Mouse (Mus musculus): ENCODE results near the gene Myl4. TPM values are rescaled to one million over a fixed set of nuclear protein-coding genes. Genes with fewer than 3 reads are reported as not detected.
"Not testable (repeated sequence)": the region's sequence is repeated elsewhere in the genome, so short reads cannot be mapped to it uniquely, and the experiment has no call there.

Myl4 gene
- polyA plus RNA-seq, 1 experiment from 2014 or later = 9.4 TPM

DNA sequence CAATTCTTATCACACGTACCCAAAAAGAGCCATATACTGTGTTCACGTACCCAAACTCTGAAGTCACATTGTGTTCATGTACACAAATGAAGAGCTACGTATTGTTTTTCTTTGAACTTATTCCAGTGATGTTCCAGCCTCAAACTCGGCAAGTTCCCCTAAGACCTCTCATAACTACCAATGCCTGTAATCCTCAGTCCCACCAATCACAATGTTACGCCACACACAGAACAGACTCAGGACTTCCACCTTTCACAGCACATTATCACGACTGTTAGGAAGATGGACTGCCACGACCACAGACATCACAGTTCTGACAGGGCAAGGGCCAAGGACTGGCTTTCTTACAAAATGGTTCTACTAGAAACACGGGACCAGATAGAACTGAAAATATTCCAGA is 20.1 kb downstream of the Myl4 start:
- not testable (repeated sequence) for DNase-seq (ENCODE audit: low spot score)

DNA sequence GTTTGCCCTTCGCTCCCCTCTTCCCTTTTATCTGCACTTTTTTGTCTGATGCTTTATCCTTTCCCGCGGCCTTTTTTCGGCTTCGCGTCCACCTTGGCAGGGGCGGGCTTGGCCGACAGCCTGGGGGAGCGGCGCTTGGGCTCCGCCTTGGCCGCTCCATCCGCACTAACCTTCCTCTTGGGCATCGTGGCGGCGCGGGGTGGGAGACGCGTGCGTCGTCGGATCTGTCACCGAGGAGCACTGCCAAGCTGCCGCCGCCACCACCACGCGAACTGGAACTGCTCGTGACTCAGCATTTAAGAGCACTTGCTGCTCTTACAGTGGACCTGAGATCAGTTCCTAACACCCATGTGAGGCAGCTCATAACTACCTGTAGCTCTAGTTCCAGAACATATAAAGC is 20.9 kb downstream of the Myl4 start:
- DNase-seq (ENCODE audit: low spot score) = peak; percentile 31

DNA sequence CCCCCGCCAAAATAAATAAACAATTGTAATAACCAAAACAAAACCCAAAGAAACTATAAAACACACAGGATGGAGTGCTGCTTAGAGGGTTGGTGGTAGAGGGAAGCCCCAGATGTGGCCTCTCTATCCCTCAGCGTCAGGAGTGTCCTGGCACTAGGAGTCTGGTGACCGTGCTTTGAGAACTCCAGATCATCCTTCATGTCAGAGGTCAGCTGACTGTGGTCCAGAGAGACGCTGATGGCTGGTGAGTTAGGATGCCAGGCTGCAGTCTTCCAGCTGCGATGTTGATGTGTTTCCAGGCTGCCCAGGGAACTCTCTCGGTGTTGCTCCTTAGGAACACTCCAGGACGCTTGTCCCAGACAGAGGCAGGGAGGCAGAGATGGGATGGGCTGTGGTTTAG is 21.6 kb downstream of the Myl4 start:
- no peak for DNase-seq (ENCODE audit: low spot score)

DNA sequence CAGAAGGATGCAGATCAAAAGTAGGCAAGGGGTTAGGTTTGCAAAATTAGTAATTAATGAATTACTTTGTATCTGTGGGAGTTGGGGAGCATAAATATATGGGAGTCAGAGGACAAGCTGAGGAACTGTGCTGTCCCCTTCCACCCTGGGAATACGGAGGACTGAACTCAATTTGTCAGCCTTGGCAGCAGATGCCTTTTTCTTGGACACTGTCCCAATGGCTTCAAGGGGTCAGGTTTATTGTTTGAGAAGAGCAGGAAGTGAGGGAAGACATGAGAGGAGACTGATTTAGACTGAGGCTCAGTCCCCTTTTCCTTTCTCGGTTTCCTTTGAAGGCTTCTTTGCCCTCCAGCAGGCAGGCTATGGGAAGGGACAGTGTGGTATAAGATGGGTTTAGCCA is 22.1 kb downstream of the Myl4 start:
- no peak for DNase-seq (ENCODE audit: low spot score)

DNA sequence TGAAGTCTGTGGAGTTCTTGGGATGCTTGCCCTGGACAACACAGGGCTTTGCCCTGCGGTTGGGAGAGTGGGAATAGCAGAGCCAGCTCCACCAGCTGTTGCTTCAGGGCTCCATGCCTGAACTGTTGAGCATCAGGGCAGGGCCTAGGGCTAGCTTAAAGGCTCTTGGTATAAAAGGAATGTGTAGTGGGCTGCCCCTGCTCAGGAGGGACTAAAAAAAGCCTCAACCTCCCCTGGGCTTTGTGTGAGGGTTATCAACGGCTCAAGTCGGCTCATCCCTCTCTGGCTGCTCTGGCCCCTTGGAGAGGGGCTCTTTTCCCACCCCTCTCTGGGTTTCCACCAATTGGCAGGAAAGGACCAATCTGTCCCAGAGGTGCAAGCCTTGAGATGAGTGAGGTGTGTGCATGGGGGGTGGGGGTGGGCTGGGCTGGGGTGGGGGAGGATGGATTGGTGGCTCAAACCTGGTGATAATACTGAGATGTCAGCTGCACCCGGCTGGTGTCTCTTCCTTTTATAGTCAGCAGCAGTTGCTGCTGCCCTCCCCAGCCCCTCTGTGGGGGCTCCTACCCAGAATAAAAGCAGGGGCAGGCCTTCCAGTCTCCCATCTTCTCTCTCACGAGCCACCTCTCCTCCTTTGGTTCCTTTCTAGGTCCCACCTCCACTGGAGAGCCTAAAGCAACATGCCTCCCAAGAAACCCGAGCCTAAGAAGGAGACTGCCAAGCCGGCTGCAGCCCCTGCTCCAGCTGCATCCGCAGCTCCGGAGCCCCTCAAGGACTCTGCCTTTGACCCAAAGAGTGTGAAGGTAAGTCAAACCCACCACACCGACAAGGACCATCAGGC is 26.5 kb downstream of the Myl4 start:
- no peak for DNase-seq (ENCODE audit: low spot score)

DNA sequence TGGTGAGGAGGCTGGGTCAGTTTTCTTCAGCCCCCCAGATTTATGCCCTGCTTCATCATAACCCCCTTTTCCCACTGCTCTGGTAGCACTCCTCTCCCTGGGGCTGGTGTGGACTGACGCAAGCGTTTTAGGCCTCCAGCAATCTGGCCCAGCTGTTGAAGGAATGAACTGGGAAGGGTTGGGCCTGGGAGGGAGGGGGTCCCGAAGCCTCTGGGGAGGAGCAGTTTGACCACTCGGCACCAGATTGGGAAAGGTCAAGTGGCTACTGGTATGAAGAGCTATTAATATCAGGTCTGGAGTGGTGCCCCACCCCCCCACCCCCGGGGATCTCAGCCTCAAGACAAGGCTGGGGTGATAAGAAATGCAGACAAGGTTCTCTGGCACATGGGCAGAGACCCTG is 27.6 kb downstream of the Myl4 start:
- no peak for DNase-seq (ENCODE audit: low spot score)

DNA sequence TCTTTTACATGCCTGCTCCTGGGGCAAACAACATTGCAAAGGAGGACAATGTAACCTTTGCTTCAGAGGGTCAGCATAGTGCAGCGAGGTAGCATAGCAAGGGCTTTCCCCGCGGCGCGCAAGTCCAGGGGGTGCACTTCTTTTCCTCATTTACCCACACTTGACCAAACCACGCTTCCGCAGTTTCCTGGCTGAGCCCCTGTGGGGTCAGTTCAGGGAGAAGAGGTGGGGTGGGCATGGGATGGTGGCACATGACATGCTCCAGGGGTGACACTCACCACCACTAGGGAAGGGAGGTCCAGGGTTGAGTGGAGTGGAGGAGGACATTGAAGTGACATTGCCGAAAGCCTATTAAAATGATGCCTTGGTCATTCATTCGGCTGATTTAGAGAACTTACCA is 28.6 kb downstream of the Myl4 start:
- DNase-seq (ENCODE audit: low spot score) = no peak

DNA sequence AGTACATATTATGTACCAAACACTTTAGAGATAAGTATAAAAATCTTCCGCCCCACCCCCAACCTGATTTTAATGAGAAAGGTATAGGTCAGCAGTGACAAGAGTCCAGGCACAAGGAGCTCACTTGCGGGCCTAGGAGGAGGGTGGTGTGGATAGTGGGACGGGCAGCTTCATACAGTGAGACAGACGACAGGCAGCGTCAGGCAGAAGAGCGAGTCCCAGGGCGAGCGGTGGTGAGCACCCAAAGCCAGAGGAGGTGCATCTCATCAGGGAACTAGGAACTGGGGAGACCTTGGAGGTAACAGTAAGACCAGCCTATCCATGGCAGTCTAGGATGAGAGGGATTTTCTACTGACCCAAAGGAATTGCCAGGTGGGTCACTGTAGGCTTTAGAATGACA is 29.1 kb downstream of the Myl4 start:
- no peak for DNase-seq (ENCODE audit: low spot score)

DNA sequence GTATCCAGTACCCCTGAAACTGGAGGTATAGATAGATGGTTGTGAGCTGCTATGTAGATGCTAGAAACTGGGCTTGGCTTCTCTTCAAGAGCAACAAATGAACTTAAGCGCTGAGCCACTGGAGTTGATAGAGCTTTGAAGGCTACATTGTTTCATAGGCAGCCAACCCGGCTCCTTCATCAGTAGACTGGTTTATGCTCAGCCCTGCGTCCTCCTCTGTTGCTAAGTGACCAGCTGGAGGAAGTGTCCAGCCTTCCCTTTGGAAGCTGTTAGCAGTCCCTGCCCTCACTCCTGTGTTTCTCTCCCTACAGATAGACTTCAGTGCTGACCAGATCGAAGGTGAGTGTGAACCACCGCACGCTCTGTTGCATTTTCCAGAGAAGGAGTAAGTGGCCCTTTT is 29.6 kb downstream of the Myl4 start:
- DNase-seq (ENCODE audit: low spot score) = no peak

DNA sequence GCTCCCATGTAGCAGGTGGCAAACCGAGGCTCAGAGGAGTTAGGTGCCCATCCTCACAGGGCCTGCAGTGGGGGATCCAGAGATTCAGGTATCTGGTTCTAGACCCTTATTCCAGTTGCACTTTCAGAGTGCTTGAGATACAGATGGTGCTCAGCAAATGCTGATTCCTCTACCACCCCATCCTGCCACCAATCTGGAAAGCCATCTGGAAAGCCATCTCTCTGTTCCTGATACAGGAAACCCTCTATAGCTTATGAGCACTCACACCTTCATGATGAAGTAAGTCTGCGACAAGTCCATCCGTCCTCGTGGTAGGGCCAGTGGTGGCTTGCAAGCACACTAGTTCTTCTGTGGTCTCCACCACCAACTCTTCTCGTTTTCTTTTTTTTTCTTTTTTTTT is 30.1 kb downstream of the Myl4 start:
- no peak for DNase-seq (ENCODE audit: low spot score)

DNA sequence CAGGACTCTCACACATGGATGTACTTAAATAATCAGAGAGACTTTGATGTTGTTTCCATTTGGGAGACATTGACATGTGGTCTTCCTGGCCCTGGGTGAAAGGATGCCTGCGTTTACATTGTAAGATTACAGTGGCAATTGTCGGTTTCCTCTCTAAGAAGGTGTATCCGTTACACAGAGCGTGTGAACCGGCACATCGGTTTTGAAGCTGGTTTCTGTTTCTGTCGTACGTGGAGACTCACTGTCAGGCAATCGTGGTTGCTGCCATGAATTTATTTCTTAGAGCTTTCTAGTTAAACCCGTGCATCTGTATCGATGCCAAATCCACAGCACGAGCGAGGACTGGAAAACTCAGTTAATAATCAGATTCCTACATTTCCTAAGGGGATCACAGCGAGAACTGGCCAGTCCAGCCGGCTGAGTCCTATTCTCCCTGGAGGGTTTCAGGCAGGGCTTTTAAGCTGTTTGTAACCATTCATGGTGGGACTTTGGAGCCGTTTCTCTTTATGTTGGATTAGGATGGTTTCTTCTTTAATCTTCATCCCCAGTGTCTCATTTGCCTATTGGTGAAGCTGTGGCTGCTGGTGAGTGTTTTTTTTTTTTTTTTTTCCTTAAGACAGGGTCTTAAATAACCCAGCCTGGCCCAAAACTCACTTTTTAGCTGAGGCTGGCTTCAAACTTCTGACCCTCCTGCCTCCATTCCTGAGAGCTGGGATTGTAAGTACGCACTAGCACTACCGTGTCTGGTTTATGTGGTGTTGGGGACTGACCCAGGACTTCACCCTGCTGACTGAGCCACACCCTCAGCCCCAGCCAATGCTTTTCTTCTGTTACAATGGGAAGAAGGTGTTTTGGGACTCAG is 31.2 kb downstream of the Myl4 start:
- peak; percentile 70 for DNase-seq (ENCODE audit: low spot score)

DNA sequence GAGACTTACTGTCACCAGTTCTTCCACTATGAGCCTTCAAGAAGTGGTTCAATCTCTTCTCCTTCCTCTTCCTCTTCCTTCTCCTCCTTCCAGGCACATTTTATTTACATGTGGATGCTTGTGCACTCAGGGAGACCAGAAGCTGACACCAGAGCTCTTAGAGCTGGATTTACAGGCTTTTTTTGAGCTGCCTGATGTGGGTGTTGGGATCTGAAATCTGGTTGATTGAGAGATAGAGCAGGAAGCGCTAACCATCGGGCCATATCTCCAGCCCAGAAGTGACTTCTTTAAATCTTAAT is 31.8 kb downstream of the Myl4 start:
- no peak for DNase-seq (ENCODE audit: low spot score)

DNA sequence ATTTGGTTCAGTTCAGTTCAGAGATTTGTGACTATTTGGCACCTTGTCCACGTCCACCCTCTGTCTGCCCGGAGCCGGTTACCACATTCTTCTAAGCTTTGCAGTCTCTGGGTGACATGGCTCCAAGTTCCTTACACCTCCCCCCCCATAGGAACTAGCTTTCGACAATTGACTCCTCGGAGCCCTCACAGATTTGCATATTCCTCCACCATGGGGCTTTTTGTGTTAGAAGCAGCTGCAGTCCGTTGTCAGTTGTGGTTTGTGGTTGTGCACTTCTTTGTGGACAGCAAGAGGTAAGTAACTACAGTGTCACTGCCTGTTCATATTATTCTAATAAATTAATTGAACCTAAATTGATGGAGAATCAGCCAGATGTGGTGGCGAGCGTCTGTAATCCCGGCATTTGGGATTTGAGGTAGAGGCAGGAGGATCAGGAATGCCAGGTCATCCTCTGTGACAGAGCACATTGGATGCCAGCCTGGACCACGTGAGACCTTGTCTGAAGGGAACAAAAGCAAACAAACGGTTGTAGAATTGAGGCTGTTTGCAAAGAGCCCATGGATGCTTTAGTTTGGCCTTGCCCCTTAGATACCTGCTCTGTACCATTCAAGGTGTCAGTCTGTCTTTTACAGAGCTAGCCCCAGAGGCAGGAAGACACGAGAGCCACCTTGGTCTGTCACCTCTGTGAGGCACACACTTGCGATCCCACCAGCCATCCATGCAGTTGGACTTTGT is 32.3 kb downstream of the Myl4 start:
- DNase-seq (ENCODE audit: low spot score) = peak; percentile 48

DNA sequence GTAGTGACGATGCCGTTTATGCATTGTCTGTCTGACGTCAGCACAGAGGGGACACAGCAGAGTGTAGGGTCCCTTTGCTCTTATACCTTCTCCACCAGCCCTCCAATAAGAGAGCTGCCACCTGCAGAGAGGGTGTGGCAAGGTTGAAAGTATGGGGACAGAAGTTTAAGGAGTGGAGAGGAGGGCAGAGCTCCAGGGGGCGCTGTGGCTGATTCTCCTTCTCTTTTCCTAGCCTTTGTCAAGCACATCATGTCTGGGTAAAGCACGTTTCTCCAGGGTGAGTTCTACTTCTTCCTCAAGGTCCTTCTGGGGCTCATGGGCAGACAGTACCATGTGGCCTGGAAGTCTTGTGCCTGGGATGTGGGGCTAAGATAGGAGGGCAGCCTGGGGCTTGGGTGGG is 35.0 kb downstream of the Myl4 start:
- DNase-seq (ENCODE audit: low spot score) = no peak

DNA sequence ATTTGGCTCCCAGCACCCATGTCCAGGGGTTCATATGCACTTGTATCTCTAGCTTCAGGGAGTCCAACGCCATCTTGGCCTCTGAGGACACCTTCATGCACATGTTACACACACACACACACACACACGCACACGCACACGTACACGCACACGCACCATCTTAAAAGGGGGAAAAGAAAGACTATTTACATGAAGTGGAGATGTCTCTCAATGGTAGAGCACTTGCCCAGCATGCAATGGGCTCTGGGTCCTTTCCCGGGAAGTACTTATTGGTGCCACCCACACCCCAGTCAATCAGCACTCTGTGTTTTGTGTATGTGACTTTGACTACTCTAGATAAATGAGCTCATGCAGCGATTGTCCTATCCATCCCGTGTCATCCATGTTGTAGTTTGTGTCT is 37.4 kb downstream of the Myl4 start:
- DNase-seq (ENCODE audit: low spot score) = no peak

DNA sequence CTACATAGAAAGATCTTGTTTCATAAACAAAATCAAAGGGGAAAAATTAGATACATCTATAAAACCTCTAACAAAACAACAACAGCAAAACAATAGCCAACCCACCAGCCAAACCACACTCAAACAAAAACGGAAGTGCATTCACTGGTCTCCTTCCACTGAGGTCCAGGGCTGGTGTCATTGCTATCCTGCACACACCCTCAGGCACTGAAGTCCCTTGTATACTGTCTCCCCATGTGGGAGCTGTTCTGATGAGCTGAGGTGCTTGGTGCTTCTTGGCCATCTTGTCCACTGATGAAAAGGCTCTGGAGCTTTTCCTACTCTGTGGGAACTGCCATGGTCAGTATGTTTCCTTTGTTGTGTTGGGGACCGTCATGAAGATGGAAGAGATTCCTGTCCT is 38.0 kb downstream of the Myl4 start:
- DNase-seq (ENCODE audit: low spot score) = no peak

DNA sequence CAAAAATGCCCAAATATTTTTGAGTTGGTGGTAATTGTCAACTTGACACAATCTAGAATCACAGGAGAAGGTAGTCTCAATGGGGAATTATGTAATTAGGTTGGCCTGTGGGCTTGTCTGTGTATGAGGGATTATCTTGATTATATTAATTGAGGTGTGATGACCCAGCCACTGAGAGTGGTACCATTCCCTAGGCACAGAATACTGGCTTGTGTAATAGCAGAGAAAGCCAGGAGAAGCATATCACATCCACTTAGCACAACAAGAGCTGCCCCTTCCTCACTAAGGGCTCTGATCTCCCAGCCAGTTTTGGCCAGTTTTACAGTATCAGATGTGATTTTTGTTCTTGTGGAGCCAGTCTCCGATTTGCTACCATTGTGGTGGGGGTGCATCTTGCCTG is 39.1 kb downstream of the Myl4 start:
- no peak for DNase-seq (ENCODE audit: low spot score)

DNA sequence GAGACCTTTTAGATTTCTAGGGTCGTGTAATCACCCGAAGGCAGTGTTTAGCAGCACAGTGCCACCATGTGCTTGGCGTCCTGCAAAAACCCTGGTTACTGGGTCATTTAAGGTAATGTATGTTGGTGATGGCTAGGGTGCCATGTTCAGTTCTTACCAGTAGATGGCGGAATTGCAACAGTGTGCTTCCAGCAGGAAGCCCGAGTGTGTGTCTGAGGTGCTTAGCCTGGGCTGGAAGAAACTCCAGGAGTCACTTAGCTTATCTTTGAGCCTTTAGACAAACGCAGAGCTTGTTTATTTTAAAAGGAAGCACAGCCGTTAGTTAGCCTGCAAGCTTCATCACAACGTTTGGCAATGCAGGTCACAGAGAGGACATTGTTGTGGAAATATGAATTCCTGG is 39.7 kb downstream of the Myl4 start:
- peak; percentile 84 for DNase-seq (ENCODE audit: low spot score)

DNA sequence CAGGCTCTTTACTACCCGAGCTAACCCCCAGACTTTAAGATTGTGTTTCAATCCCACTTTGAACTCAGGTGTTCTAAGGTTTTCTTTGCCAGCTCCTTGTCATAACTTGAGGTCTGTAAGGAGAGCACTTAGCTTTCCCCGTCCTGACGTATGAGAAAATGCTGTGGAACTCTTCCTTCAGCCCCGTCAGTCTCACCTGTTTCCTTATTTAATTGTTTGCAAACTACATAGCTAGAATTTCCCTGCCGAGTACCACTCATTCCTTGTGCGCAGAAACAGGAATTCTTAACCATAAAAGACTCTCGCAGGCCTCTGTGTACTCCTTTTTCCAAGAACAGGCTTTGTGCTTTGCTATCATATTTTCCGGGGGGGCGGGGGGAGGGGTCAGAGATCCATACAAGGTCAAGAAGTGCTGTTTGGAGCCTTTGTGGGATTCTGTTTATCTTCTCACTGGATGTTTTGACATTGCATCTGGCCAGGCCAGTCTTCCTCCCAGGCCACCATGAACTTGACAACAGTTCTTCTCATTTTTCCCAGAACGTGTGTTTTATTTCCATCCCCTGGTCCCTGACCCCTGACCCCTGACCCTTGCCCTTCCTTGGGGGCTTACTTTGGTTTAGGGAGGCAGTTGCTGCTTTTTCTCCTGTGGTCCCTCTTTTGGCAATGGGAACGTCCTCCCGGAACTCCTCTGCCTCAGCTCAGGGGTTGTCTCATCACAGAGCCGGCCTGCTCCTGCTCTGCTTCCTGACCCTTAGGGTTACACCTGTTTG is 41.8 kb downstream of the Myl4 start:
- DNase-seq (ENCODE audit: low spot score) = no peak

DNA sequence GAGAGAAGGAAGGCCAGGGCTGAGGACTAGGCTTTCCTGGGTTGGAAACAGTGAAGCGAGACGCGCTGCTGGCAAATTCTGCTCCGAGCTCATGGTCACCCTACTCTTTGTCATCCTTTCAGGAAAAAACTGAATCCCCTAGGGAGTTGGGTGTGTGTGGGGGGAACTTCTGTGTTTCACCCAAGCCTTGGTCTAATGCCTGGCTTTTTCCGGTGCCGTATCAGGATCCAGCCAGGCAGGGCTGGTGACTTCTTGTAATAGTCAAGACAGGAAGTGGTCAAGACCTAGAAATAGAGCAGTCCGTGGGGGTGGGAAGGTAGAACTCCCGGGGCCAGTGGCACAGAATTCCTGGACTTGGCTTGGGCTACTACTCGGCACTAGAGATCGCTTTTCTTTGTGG is 45.9 kb downstream of the Myl4 start:
- DNase-seq (ENCODE audit: low spot score) = no peak

DNA sequence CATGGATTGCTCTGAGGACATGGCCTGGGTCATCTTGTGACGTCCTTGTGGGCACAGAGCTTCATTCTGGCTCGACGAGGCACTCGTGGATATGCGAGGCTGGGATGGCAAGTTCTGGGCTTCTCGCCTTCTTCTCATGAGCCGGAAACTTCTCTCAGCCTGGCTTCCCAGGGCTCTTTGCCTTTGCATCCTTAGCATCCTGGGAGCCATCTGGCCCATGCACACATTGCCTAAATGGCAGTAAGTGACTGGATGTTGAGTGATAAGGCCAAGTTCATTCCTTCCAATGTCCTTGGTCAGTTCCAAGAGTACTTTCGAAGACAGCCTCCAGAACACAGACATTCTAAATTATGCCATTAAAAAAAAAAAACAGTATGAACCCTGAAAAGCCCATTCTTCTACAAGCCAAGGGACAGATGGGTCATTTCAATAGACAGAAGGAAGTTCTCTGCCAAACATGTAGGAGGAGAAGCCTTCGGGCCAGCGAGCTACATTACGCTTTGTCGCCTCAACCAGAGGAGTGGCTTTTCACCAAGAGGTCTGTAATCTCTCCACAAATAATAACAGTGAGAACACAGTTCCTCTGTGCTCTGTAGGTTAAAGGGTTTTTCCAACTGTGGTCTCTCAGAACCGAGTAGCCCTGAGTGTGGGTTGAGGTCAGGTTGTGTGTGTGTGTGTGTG is 48.9 kb downstream of the Myl4 start:
- DNase-seq (ENCODE audit: low spot score) = no peak
